Mouse (Mus musculus) lung, embryonic 14.5 days (tissue): ENCODE results near the gene Krt13. TPM values are rescaled to one million over a fixed set of nuclear protein-coding genes. Genes with fewer than 3 reads are reported as not detected.

Experiments used
- ATAC-seq: fragments of 200-750 bp; cut with Nextera tagmentation; 2 replicates; pipeline ENCODE4 v1.8.0; 2017; ENCODE audit warnings: mild to moderate bottlenecking, moderate TSS enrichment, moderate library complexity; ENCODE audit not compliant: insufficient read depth
- DNase-seq: peaks from one replicate; pipeline ENCODE4 v3.0.0-alpha.2; 2015
- H3K27ac ChIP-seq: fragments of 300-500 bp; sonication (generic); 2 replicates; pipeline ENCODE4 v1.5.1; 2014; ENCODE audit warnings: low read depth, mild to moderate bottlenecking, moderate library complexity
- H3K27me3 ChIP-seq: fragments of 300-500 bp; sonication (generic); 2 replicates; pipeline ENCODE4 v1.6.1; 2014; ENCODE audit warnings: low read length, control low read depth; ENCODE audit not compliant: insufficient read depth
- H3K36me3 ChIP-seq: fragments of 300-500 bp; sonication (generic); 2 replicates; pipeline ENCODE4 v1.6.1; 2014; ENCODE audit warnings: control low read depth; ENCODE audit not compliant: insufficient read depth
- H3K4me1 ChIP-seq: fragments of 300-500 bp; sonication (generic); 2 replicates; pipeline ENCODE4 v1.6.1; 2014; ENCODE audit warnings: antibody characterized with exemption, control low read depth; ENCODE audit not compliant: insufficient read depth
- H3K4me2 ChIP-seq: fragments of 300-500 bp; sonication (generic); 2 replicates; pipeline ENCODE4 v1.6.1; 2014; ENCODE audit warnings: mild to moderate bottlenecking
- H3K4me3 ChIP-seq: fragments of 300-500 bp; sonication (generic); 2 replicates; pipeline ENCODE4 v1.5.1; 2014; ENCODE audit warnings: low read depth, low read length
- H3K9ac ChIP-seq: fragments of 300-500 bp; sonication (generic); 2 replicates; pipeline ENCODE4 v1.6.1; 2014
- H3K9me3 ChIP-seq: fragments of 300-500 bp; sonication (generic); 2 replicates; pipeline ENCODE4 v1.6.1; 2016; ENCODE audit warnings: low read depth, low read length, control low read depth
- CTCF ChIP-seq: IDR thresholded peaks from 2 replicates; pipeline ENCODE4 v1.5.1; 2016; ENCODE audit warnings: antibody characterized with exemption, low read depth
- WGBS: fragments of 180-500 bp; shearing (Covaris S2); extraction: QIAGEN DNeasy Blood & Tissue Kit; methylation state at CpG from one replicate; pipeline ENCODE4 v1.1.7; 2014; 5-methylcytosine and 5-hydroxymethylcytosine counted together
- polyA plus RNA-seq: library from polyadenylated mRNA; unstranded; fragments of >200 nt; fragmentation: Nextera tagmentation; extraction: Ambion mirVana; gene quantifications from 2 replicates; pipeline ENCODE4 v1.2.1, GENCODE M21; 2014

Krt13 gene
- polyA plus RNA-seq, 1 experiment from 2014 or later = not detected

DNA sequence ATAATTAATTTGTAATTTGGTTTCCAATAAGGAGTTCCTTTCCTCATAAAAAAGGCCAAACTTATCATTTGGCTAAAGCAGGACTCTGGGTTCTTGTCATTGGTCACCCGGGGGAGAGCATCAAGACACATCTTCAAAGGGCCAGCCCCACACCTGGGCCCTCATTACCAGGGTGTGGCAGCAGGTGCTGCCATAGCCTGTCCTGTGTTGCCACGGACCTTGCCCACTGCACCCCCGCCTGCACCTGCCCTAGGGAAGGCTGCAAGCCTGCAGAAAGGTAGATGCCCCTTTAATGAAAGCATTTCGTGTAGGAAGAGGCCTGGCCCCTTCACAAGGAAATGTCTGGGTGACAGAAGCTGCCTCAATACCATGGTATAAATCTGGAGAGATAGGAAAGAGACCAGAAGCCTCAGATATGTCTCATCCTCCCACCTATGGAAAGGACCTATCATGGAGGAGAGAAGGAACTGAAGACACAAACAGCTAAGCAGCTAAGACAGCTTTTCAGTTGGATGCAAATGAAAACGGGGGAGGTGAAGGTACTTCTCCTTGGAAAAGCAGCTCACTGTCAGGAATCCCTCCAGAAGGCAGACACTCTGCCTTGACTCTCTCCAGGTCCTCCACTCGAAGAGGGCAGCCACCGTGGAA is 32.9 kb downstream of the Krt13 start:
- H3K4me3 ChIP-seq = no peak overlapping the region
- H3K4me1 ChIP-seq = no peaks in the 10 kb centered on the region
- no peak overlapping the region for H3K27ac ChIP-seq
- TF ChIP-seq CTCF = no peak
- no peaks in the 10 kb centered on the region for H3K36me3 ChIP-seq
- no peaks in the 10 kb centered on the region for H3K27me3 ChIP-seq
- no peak overlapping the region for H3K9ac ChIP-seq
- DNase-seq = no peak
- no peaks in the 10 kb centered on the region for H3K9me3 ChIP-seq
- WGBS = 64% methylated on average over 7 of the region's 7 CpGs
- no peak for ATAC-seq
- H3K4me2 ChIP-seq = no peak overlapping the region

GRCm38 (mm10) chr11:100087861-100088260 is 33.5 kb downstream of the Krt13 start, which contains the start of gene Krt32:
Gene Krt32 (minus strand): TSS chr11:100088226.
- no peaks in the 10 kb centered on the region for H3K27me3 ChIP-seq

GRCm38 (mm10) chr11:100073873-100074272 is 47.5 kb downstream of the Krt13 start:
- 48% methylated on average over 1 of the region's 1 CpGs for WGBS
- no peak overlapping the region for H3K4me3 ChIP-seq
- no peak for TF ChIP-seq CTCF
- no peaks in the 10 kb centered on the region for H3K36me3 ChIP-seq
- ATAC-seq (no peak), DNase-seq (peak; percentile 26)
- no peaks in the 10 kb centered on the region for H3K27me3 ChIP-seq
- no peak overlapping the region for H3K9ac ChIP-seq
- H3K9me3 ChIP-seq = no peaks in the 10 kb centered on the region
- H3K27ac ChIP-seq = no peak overlapping the region
- H3K4me2 ChIP-seq = no peak overlapping the region
- no peaks in the 10 kb centered on the region for H3K4me1 ChIP-seq

More at GRCm38 (mm10) chr11:100087861-100088260, 33.5 kb downstream of the Krt13 start, which contains the start of gene Krt32:
- H3K36me3 ChIP-seq = no peaks in the 10 kb centered on the region
- ATAC-seq = no peak
- H3K9ac ChIP-seq = no peak within 1 kb of the TSS
- no peak within 1 kb of the TSS for H3K27ac ChIP-seq
- no peak within 1 kb of the TSS for H3K4me3 ChIP-seq
- H3K4me2 ChIP-seq = no peak within 1 kb of the TSS
- no peaks in the 10 kb centered on the region for H3K4me1 ChIP-seq
- no peaks in the 10 kb centered on the region for H3K9me3 ChIP-seq
- TF ChIP-seq CTCF = no peak
- DNase-seq = no peak
- 81% methylated on average over 10 of the region's 10 CpGs for WGBS

Other genes with a start within 250 kb of the Krt13 start
- gene Krtap9-1, start 248.2 kb downstream of the Krt13 start, polyA plus RNA-seq = not detected in 2 replicates
- gene Gm11567, start 242.4 kb downstream of the Krt13 start, polyA plus RNA-seq = not detected in 2 replicates
- not detected in 2 replicates for gene Krtap31-1, start 213.6 kb downstream of the Krt13 start, polyA plus RNA-seq
- not detected in 2 replicates for gene Gm11565, start 206.8 kb downstream of the Krt13 start, polyA plus RNA-seq
- not detected in 2 replicates for gene Krtap31-2, start 185.3 kb downstream of the Krt13 start, polyA plus RNA-seq
- gene Krtap9-5, start 173.1 kb downstream of the Krt13 start, polyA plus RNA-seq = not detected in 2 replicates
- gene Krtap29-1, start 142.5 kb downstream of the Krt13 start, polyA plus RNA-seq = not detected in 2 replicates
- gene Krtap16-1, start 135.0 kb downstream of the Krt13 start, polyA plus RNA-seq = not detected in 2 replicates
- 0.75 and 0.87 TPM in 2 replicates for gene Krtap17-1, start 127.6 kb downstream of the Krt13 start, polyA plus RNA-seq
- not detected in 2 replicates for gene Krt33a, start 105.4 kb downstream of the Krt13 start, polyA plus RNA-seq
- not detected in 2 replicates for gene Krt33b, start 91.7 kb downstream of the Krt13 start, polyA plus RNA-seq
- not detected in 2 replicates for gene Krt34, start 80.0 kb downstream of the Krt13 start, polyA plus RNA-seq
- gene Krt31, start 71.0 kb downstream of the Krt13 start, polyA plus RNA-seq = not detected in 2 replicates
- gene Krt32, start 33.3 kb downstream of the Krt13 start, polyA plus RNA-seq = not detected in 2 replicates
- gene Krt35, start 25.3 kb downstream of the Krt13 start, polyA plus RNA-seq = not detected in 2 replicates
- 0.11 TPM in 1 of 2 replicates, not detected in the other for gene Krt36, start 15.9 kb downstream of the Krt13 start, polyA plus RNA-seq
- 3.9 and 4.4 TPM in 2 replicates for gene Krt15, start 14.4 kb upstream of the Krt13 start, polyA plus RNA-seq
- gene Krt19, start 27.1 kb upstream of the Krt13 start, polyA plus RNA-seq = 86.7 and 91.0 TPM in 2 replicates
- gene Krt9, start 71.7 kb upstream of the Krt13 start, polyA plus RNA-seq = not detected in 2 replicates
- gene Krt14, start 86.0 kb upstream of the Krt13 start, polyA plus RNA-seq = 0.31 TPM in 1 of 2 replicates, not detected in the other
- not detected in 2 replicates for gene Krt16, start 127.3 kb upstream of the Krt13 start, polyA plus RNA-seq
- gene Krt17, start 139.5 kb upstream of the Krt13 start, polyA plus RNA-seq = 2.1 and 2.9 TPM in 2 replicates
- gene Krt42, start 148.3 kb upstream of the Krt13 start, polyA plus RNA-seq = not detected in 2 replicates
- 1,908 and 1,918 TPM in 2 replicates for gene Eif1, start 198.3 kb upstream of the Krt13 start, polyA plus RNA-seq
- not detected in 2 replicates for gene Gast, start 212.8 kb upstream of the Krt13 start, polyA plus RNA-seq
- 8.7 and 9.6 TPM in 2 replicates for gene Hap1, start 234.6 kb upstream of the Krt13 start, polyA plus RNA-seq